Mouse (Mus musculus) bone marrow, adult 2 months (tissue): ENCODE data around the gene Rph3al.

ENCODE experiments used
- CTCF ChIP-seq: fragments of 200-500 bp; IDR thresholded peaks from 2 replicates; pipeline ENCODE4 v1.5.1; 2011; ENCODE audit warnings: low read length, control low read depth; ENCODE audit not compliant: control insufficient read depth, insufficient read depth
- POLR2A ChIP-seq: fragments of 200-500 bp; IDR thresholded peaks from 2 replicates; pipeline ENCODE4 v1.6.1; 2011; ENCODE audit warnings: low read depth, mild to moderate bottlenecking, control low read depth, low read length, borderline replicate concordance; ENCODE audit not compliant: control insufficient read depth

DNA sequence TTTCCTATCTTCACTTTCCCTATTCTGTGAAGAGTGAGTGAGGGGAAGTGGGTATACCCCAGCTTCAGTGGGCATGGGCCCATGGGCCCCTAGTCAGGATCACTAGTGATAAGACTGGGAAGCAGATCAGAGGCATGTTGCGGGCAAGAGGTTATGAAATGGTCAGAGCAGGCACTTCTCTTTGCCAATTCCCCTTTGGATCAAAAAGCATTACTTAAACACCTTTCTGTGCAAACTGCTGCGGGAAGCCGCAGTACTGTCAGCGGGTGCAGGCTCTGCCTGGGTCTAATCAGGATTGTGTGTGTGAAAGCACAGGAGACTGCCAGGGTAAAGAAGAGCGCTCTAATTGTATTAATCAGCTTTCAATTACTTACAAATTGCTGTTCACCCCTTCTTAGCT, 67.8 kb downstream of the Rph3al start:
- TF ChIP-seq POLR2A: no peak
- TF ChIP-seq CTCF: no peak
